Mouse (Mus musculus) heart, embryonic 13.5 days (tissue): ENCODE data around the gene Gins1. TPM values are rescaled to one million over a fixed set of nuclear protein-coding genes. Genes with fewer than 3 reads are reported as not detected.

Experiments
- ATAC-seq: fragments of 200-750 bp; cut with Nextera tagmentation; 2 replicates; pipeline ENCODE4 v1.8.0; 2017; ENCODE audit warnings: moderate TSS enrichment; ENCODE audit not compliant: insufficient number of reproducible peaks, low FRiP score, low TSS enrichment; ENCODE audit errors: extremely low read depth
- H3K27ac ChIP-seq: fragments of 300-500 bp; sonication (generic); replicated peaks from 2 replicates; pipeline ENCODE4 v1.5.1; 2015; ENCODE audit warnings: moderate library complexity, mild to moderate bottlenecking, inconsistent platforms
- H3K27me3 ChIP-seq: fragments of 300-500 bp; sonication (generic); replicated peaks from 2 replicates; pipeline ENCODE4 v1.6.1; 2015; ENCODE audit warnings: mild to moderate bottlenecking, inconsistent platforms
- H3K36me3 ChIP-seq: fragments of 300-500 bp; sonication (generic); 2 replicates; pipeline ENCODE4 v1.6.1; 2015; ENCODE audit warnings: mild to moderate bottlenecking, inconsistent platforms
- H3K4me1 ChIP-seq: fragments of 300-500 bp; sonication (generic); 2 replicates; pipeline ENCODE4 v1.6.1; 2015; ENCODE audit warnings: inconsistent platforms
- H3K4me2 ChIP-seq: fragments of 300-500 bp; sonication (generic); 2 replicates; pipeline ENCODE4 v1.6.1; 2015; ENCODE audit warnings: inconsistent platforms, mild to moderate bottlenecking, moderate library complexity
- H3K4me3 ChIP-seq: fragments of 300-500 bp; sonication (generic); 2 replicates; pipeline ENCODE4 v1.5.1; 2015; ENCODE audit warnings: moderate library complexity, mild to moderate bottlenecking, inconsistent platforms
- H3K9ac ChIP-seq: fragments of 300-500 bp; sonication (generic); 2 replicates; pipeline ENCODE4 v1.6.1; 2015; ENCODE audit warnings: inconsistent platforms, mild to moderate bottlenecking, moderate library complexity
- H3K9me3 ChIP-seq: fragments of 300-500 bp; sonication (generic); 2 replicates; pipeline ENCODE4 v1.6.1; 2016; ENCODE audit warnings: inconsistent platforms
- WGBS: fragments of 180-500 bp; shearing (Covaris S2); methylation state at CpG from one replicate; pipeline ENCODE4 v1.1.7; 2015; ENCODE audit warnings: mixed read lengths; 5-methylcytosine and 5-hydroxymethylcytosine counted together
- polyA plus RNA-seq: library from polyadenylated mRNA; unstranded; fragments of >200 nt; fragmentation: Nextera tagmentation; extraction: Ambion mirVana; gene quantifications from 2 replicates; pipeline ENCODE4 v1.2.1, GENCODE M21; 2015

The Gins1 gene
- 29.3 and 30.7 TPM in 2 replicates for polyA plus RNA-seq

GRCm38 (mm10) chr2:150904936-150905450 lies at the start of gene Gins1:
Gene Gins1, plus strand, starts transcription at chr2:150905400.
- Histone ChIP-seq H3K36me3 (no peaks in the 10 kb centered on the region; the same call in 1 of the 2 replicates), H3K27ac (peak within 1 kb of the TSS; percentile 92), H3K9ac (peak within 1 kb of the TSS; percentile 92), H3K4me3 (peak within 1 kb of the TSS; percentile 95), H3K9me3 (no peaks in the 10 kb centered on the region), H3K27me3 (no peaks in the 10 kb centered on the region), H3K4me2 (peak within 1 kb of the TSS; percentile 96), H3K4me1 (peaks cover 25% of the 10 kb centered on the region)
- ATAC-seq: no peak; the same call in 1 of the 2 replicates
- WGBS: 37% methylated on average over 9 of the region's 9 CpGs

- no peak overlapping the region for H3K27ac ChIP-seq
- no peak for ATAC-seq
- 75% methylated on average over 9 of the region's 9 CpGs for WGBS
- no peaks in the 10 kb centered on the region for H3K27me3 ChIP-seq
- no peak overlapping the region for H3K4me3 ChIP-seq
- no peaks in the 10 kb centered on the region for H3K36me3 ChIP-seq
- H3K9ac ChIP-seq: no peak overlapping the region
- H3K4me1 ChIP-seq: no peaks in the 10 kb centered on the region
- no peaks in the 10 kb centered on the region for H3K9me3 ChIP-seq
- no peak overlapping the region for H3K4me2 ChIP-seq
These were observed 46.3 kb upstream of the Gins1 start for GRCm38 (mm10) chr2:150858724-150859487.

- Histone ChIP-seq H3K27me3 (no peaks in the 10 kb centered on the region), H3K36me3 (no peaks in the 10 kb centered on the region), H3K4me2 (no peak overlapping the region), H3K4me3 (no peak overlapping the region), H3K9me3 (no peaks in the 10 kb centered on the region; the same call in 1 of the 2 replicates), H3K4me1 (no peaks in the 10 kb centered on the region), H3K9ac (no peak overlapping the region), H3K27ac (no peak overlapping the region)
- 73% methylated on average over 11 of the region's 11 CpGs for WGBS
- no peak for ATAC-seq
These were observed 45.3 kb upstream of the Gins1 start for GRCm38 (mm10) chr2:150859709-150860470.

GRCm38 (mm10) chr2:150861128-150861527 lies 44.1 kb upstream of the Gins1 start:
- Histone ChIP-seq H3K4me2 (no peak overlapping the region), H3K27ac (no peak overlapping the region), H3K9me3 (no peaks in the 10 kb centered on the region; the same call in 1 of the 2 replicates), H3K4me3 (no peak overlapping the region), H3K9ac (no peak overlapping the region), H3K4me1 (no peaks in the 10 kb centered on the region), H3K27me3 (no peaks in the 10 kb centered on the region), H3K36me3 (no peaks in the 10 kb centered on the region)
- no peak for ATAC-seq
- 85% methylated on average over 2 of the region's 2 CpGs for WGBS

- 92% methylated on average over 2 of the region's 2 CpGs for WGBS
These were observed 38.2 kb upstream of the Gins1 start for GRCm38 (mm10) chr2:150867021-150867420.

GRCm38 (mm10) chr2:150869446-150869845 lies 35.8 kb upstream of the Gins1 start:
- ATAC-seq: no peak
- Histone ChIP-seq H3K27me3 (no peaks in the 10 kb centered on the region), H3K9me3 (no peaks in the 10 kb centered on the region; the same call in 1 of the 2 replicates), H3K4me2 (no peak overlapping the region), H3K27ac (no peak overlapping the region), H3K4me3 (no peak overlapping the region), H3K9ac (no peak overlapping the region), H3K4me1 (0 out of 2 replicates have a peak, but pooled peaks cover 11% of the 10 kb centered on the region), H3K36me3 (no peaks in the 10 kb centered on the region)
- WGBS: 75% methylated on average over 1 of the region's 1 CpGs

More at GRCm38 (mm10) chr2:150867021-150867420, 38.2 kb upstream of the Gins1 start:
- no peak overlapping the region for H3K4me2 ChIP-seq
- H3K36me3 ChIP-seq: no peaks in the 10 kb centered on the region
- H3K9ac ChIP-seq: no peak overlapping the region
- ATAC-seq: no peak
- H3K27ac ChIP-seq: no peak overlapping the region
- H3K27me3 ChIP-seq: no peaks in the 10 kb centered on the region
- H3K4me1 ChIP-seq: 0 out of 2 replicates have a peak, but pooled peaks cover 11% of the 10 kb centered on the region
- no peaks in the 10 kb centered on the region; the same call in 1 of the 2 replicates for H3K9me3 ChIP-seq
- no peak overlapping the region for H3K4me3 ChIP-seq

GRCm38 (mm10) chr2:150874508-150874907 lies 30.7 kb upstream of the Gins1 start:
- no peak for ATAC-seq
- Histone ChIP-seq H3K9ac (no peak overlapping the region), H3K36me3 (no peaks in the 10 kb centered on the region), H3K4me2 (no peak overlapping the region), H3K27ac (no peak overlapping the region), H3K9me3 (no peaks in the 10 kb centered on the region), H3K27me3 (no peaks in the 10 kb centered on the region), H3K4me1 (0 out of 2 replicates have a peak, but pooled peaks cover 3% of the 10 kb centered on the region), H3K4me3 (no peak overlapping the region)
- WGBS: 84% methylated on average over 1 of the region's 1 CpGs

GRCm38 (mm10) chr2:150875226-150875625 lies 30.0 kb upstream of the Gins1 start:
- no peaks in the 10 kb centered on the region for H3K4me1 ChIP-seq
- ATAC-seq: no peak
- 94% methylated on average over 1 of the region's 1 CpGs for WGBS
- no peaks in the 10 kb centered on the region for H3K9me3 ChIP-seq
- no peak overlapping the region for H3K27ac ChIP-seq
- no peak overlapping the region for H3K4me3 ChIP-seq
- no peaks in the 10 kb centered on the region for H3K27me3 ChIP-seq
- H3K36me3 ChIP-seq: no peaks in the 10 kb centered on the region
- no peak overlapping the region for H3K4me2 ChIP-seq
- H3K9ac ChIP-seq: no peak overlapping the region

- Histone ChIP-seq H3K4me1 (peaks cover under 1% of the 10 kb centered on the region; the same call in 1 of the 2 replicates), H3K27me3 (no peaks in the 10 kb centered on the region), H3K4me3 (no peak overlapping the region), H3K27ac (no peak overlapping the region), H3K9ac (no peak overlapping the region), H3K36me3 (no peaks in the 10 kb centered on the region), H3K4me2 (no peak overlapping the region), H3K9me3 (no peaks in the 10 kb centered on the region)
- WGBS: 90% methylated on average over 4 of the region's 4 CpGs
- no peak for ATAC-seq
These were observed 27.6 kb upstream of the Gins1 start for GRCm38 (mm10) chr2:150877561-150877960.

- no peak for ATAC-seq
- no peaks in the 10 kb centered on the region for H3K27me3 ChIP-seq
- no peak overlapping the region for H3K4me2 ChIP-seq
- H3K27ac ChIP-seq: no peak overlapping the region
- H3K4me3 ChIP-seq: no peak overlapping the region
- H3K9ac ChIP-seq: no peak overlapping the region
- no peaks in the 10 kb centered on the region for H3K9me3 ChIP-seq
- 85% methylated on average over 8 of the region's 8 CpGs for WGBS
- no peaks in the 10 kb centered on the region for H3K36me3 ChIP-seq
- peaks cover 27% of the 10 kb centered on the region for H3K4me1 ChIP-seq
These were observed 21.0 kb upstream of the Gins1 start for GRCm38 (mm10) chr2:150884075-150884778.

GRCm38 (mm10) chr2:150884779-150885110 lies 20.5 kb upstream of the Gins1 start:
- no peak for ATAC-seq
- H3K9me3 ChIP-seq: no peaks in the 10 kb centered on the region
- WGBS: 88% methylated on average over 1 of the region's 1 CpGs
- H3K4me2 ChIP-seq: no peak overlapping the region
- H3K9ac ChIP-seq: no peak overlapping the region
- H3K27ac ChIP-seq: no peak overlapping the region
- H3K4me3 ChIP-seq: no peak overlapping the region
- H3K27me3 ChIP-seq: no peaks in the 10 kb centered on the region
- no peaks in the 10 kb centered on the region for H3K36me3 ChIP-seq
- H3K4me1 ChIP-seq: peaks cover 27% of the 10 kb centered on the region
